Mouse (Mus musculus): ENCODE data around the gene Wfdc11.

Gene Wfdc11

GRCm38 (mm10) chr2:164641129-164641528 is 32.8 kb downstream of the Wfdc11 start:
- no peak for DNase-seq (ENCODE audit: low spot score in 2 of 2)

DNA sequence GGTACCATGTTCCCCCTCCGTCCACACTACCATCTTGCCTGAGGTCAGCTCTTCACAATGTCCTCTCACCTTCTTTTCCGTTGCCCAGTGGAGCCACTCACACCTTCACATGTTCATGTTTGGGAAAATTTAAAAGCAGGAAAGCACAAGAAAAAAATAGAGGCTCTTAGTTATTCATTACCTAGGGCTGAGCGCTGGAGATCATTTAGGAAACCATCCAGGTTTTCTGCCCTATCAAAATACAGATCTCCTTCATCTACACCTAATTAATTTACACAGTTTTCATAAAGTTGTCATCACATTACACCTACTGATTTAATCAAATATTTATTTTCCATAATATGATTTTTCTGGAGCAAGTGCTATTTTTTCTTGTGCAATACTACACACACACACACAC is 35.2 kb downstream of the Wfdc11 start, which contains the start of gene Wfdc16:
Gene Wfdc16 (minus strand): TSS at position 101 of the 400 bp plus-strand sequence.
- no peak for DNase-seq (ENCODE audit: low spot score in 2 of 2)

DNA sequence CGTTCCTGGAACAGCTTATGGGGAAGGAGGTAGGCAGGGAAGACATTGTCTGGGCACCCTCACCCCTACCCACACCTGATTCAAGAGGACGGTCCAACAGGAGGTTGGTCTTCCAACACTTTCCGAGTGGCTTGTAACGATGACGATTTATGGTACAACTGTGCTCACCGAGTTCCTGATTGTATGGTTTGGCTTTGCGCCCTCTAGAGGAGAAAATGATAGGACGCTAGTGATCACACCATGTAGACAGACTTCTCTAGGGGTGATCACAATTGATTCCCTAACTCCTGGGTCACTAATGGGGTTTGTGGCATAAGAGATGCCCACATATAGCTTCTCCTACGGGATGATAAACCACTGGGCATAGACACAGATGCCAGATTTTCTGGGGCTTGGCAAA is 38.6 kb downstream of the Wfdc11 start:
- no peak for DNase-seq (ENCODE audit: low spot score in 2 of 2)

GRCm38 (mm10) chr2:164621775-164622174 is 52.1 kb downstream of the Wfdc11 start:
- no peak for DNase-seq (ENCODE audit: low spot score in 2 of 2)

GRCm38 (mm10) chr2:164619050-164619449 is 54.8 kb downstream of the Wfdc11 start:
- no peak for DNase-seq (ENCODE audit: low spot score in 2 of 2)

GRCm38 (mm10) chr2:164615386-164615785 is 58.5 kb downstream of the Wfdc11 start:
- no peak for DNase-seq (ENCODE audit: low spot score in 2 of 2)

DNA sequence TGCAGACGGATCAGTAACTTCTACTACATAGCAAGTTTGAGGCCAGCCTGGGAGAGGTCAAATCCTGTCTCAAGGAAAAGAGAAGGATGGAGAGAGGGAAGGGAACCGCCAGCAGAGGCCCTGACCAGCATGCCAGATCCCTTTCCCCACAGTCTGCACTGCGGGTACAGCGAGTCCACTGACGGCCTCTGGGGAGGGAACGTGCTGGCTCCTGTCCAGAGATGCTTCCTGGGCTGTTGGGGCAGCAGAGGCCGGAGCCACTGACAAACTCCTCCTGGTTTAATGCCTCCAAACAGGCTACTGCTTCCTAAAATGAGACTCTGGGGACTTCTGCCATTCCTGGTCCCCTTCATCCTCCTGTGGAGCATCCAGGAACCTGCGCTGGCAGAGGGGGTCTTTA is 60.4 kb downstream of the Wfdc11 start, which contains the start of the genes Wfdc6b and Wfdc8:
Gene Wfdc6b (plus strand): TSS at position 52 of the 400 bp plus-strand sequence.
Gene Wfdc8 (minus strand): TSS at position 156 of the 400 bp plus-strand sequence.
- DNase-seq (ENCODE audit: low spot score in 2 of 2) = peak in 1 of 2 experiments; percentile 13
